Mouse (Mus musculus) cerebellum, adult 2 months (tissue): Measurements from ENCODE around the gene Nfat5.

Experiments
- CTCF ChIP-seq: fragments of 200-500 bp; IDR thresholded peaks from 2 replicates; pipeline ENCODE4 v1.5.1; 2011; ENCODE audit warnings: low read depth, mild to moderate bottlenecking, control low read depth, low read length, moderate library complexity, borderline replicate concordance; ENCODE audit not compliant: insufficient read depth
- POLR2A ChIP-seq: fragments of 200-500 bp; IDR thresholded peaks from 2 replicates; pipeline ENCODE4 v1.6.1; 2011; ENCODE audit warnings: low read length, control low read depth, borderline replicate concordance; ENCODE audit not compliant: insufficient read depth

- TF ChIP-seq CTCF (no peak), POLR2A (no peak)
Observed at GRCm38 (mm10) chr8:107262046-107262705, 31.1 kb upstream of the Nfat5 start.
